Mouse (Mus musculus): Measurements from ENCODE around the gene Shcbp1l.

DNA sequence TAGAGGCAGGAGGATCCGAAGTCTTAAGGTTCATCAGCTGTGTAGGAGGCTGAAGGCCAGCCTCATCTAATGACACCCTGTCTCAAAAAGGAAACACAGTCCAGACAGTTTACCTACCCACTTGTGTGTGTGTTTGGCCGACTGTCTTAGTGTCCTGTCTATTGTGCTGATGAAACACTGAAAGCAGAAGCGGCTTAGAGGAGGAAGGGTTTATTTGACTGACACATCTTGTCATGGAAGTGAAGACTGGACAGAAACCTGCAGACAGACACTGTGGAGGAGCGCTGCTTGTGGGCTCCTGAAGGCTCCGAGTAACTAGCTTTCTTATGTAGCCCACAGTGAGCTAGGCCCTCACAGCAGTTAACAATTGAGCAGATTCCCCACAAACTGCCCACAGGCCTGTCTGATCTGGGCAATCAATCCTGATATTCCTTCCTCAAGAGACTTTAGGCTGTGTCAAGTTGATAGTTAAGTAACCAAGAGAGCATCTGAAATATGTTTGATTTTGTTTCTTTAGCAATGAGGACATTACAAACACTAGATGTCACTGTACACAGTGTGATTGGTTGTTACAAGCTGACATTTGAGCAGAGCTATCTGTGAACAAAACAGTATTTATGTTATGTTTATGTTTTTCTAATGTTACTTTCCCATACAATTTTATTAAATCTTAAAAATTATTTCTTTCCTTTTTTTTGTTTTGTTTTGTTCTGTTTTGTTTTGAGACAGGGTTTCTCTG lies 9.1 kb downstream of the Shcbp1l start:
- no peak for TF ChIP-seq CTCF (conservative IDR thresholded peaks at IDR 0.05; ENCODE audit: low read length)
- no peak for TF ChIP-seq NANOG (IDR thresholded peaks at IDR 0.05; ENCODE audit: borderline replicate concordance, low read length)
- no peak for TF ChIP-seq POU5F1 (IDR thresholded peaks at IDR 0.05; ENCODE audit: borderline replicate concordance, low read length)

Data from E14TG2a.4 (cell line).